Mouse (Mus musculus) kidney, embryonic 14.5 days (tissue): ENCODE data around the gene Abcg1. TPM values are rescaled to one million over a fixed set of nuclear protein-coding genes. Genes with fewer than 3 reads are reported as not detected.

Experiments used
- ATAC-seq: fragments of 200-750 bp; cut with Nextera tagmentation; 2 replicates; pipeline ENCODE4 v1.8.0; 2017; ENCODE audit warnings: moderate number of reproducible peaks, mild to moderate bottlenecking, moderate TSS enrichment, moderate library complexity; ENCODE audit not compliant: low FRiP score, low TSS enrichment
- H3K27ac ChIP-seq: fragments of 300-500 bp; sonication (generic); 2 replicates; pipeline ENCODE4 v1.5.1; 2014; ENCODE audit warnings: low read depth, mild to moderate bottlenecking, low read length, moderate library complexity, mixed read lengths
- H3K27me3 ChIP-seq: fragments of 300-500 bp; sonication (generic); 2 replicates; pipeline ENCODE4 v1.6.1; 2014; ENCODE audit warnings: mild to moderate bottlenecking, low read length; ENCODE audit not compliant: control insufficient read depth, insufficient read depth
- H3K36me3 ChIP-seq: fragments of 300-500 bp; sonication (generic); 2 replicates; pipeline ENCODE4 v1.6.1; 2014; ENCODE audit warnings: low read length, mixed read lengths; ENCODE audit not compliant: control insufficient read depth, insufficient read depth
- H3K4me1 ChIP-seq: fragments of 300-500 bp; sonication (generic); 2 replicates; pipeline ENCODE4 v1.6.1; 2014; ENCODE audit warnings: low read length, mixed read lengths; ENCODE audit not compliant: control insufficient read depth, insufficient read depth
- H3K4me2 ChIP-seq: fragments of 300-500 bp; sonication (generic); replicated peaks from 2 replicates; pipeline ENCODE4 v1.6.1; 2014; ENCODE audit warnings: low read depth, mild to moderate bottlenecking, low read length
- H3K4me3 ChIP-seq: fragments of 300-500 bp; sonication (generic); 2 replicates; pipeline ENCODE4 v1.5.1; 2014; ENCODE audit warnings: mild to moderate bottlenecking, low read length
- H3K9ac ChIP-seq: fragments of 300-500 bp; sonication (generic); 2 replicates; pipeline ENCODE4 v1.6.1; 2014; ENCODE audit warnings: low read depth, mild to moderate bottlenecking, low read length, moderate library complexity
- H3K9me3 ChIP-seq: fragments of 300-500 bp; sonication (generic); 2 replicates; pipeline ENCODE4 v1.6.1; 2016; ENCODE audit warnings: low read length; ENCODE audit not compliant: control insufficient read depth
- WGBS: fragments of 180-500 bp; shearing (Covaris S2); extraction: QIAGEN DNeasy Blood & Tissue Kit; methylation state at CpG from one replicate; pipeline ENCODE4 v1.1.7; 2014; 5-methylcytosine and 5-hydroxymethylcytosine counted together
- polyA plus RNA-seq: library from polyadenylated mRNA; unstranded; fragments of >200 nt; fragmentation: Nextera tagmentation; extraction: Ambion mirVana; gene quantifications from 2 replicates; pipeline ENCODE4 v1.2.1, GENCODE M21; 2014

Gene Abcg1
- polyA plus RNA-seq, 1 experiment from 2014 or later: 5.4 TPM

GRCm38 (mm10) chr17:31036168-31036876, 21.2 kb upstream of the Abcg1 start:
- no peak overlapping the region for H3K4me2 ChIP-seq
- no peak overlapping the region for H3K9ac ChIP-seq
- no peaks in the 10 kb centered on the region for H3K36me3 ChIP-seq
- no peaks in the 10 kb centered on the region for H3K27me3 ChIP-seq
- no peak overlapping the region for H3K27ac ChIP-seq
- ATAC-seq: no peak
- H3K9me3 ChIP-seq: peaks cover 8% of the 10 kb centered on the region; the same call in 1 of the 2 replicates
- H3K4me3 ChIP-seq: no peak overlapping the region
- H3K4me1 ChIP-seq: no peaks in the 10 kb centered on the region
- 78% methylated on average over 22 of the region's 22 CpGs for WGBS

GRCm38 (mm10) chr17:31037331-31037730, 20.1 kb upstream of the Abcg1 start:
- no peak overlapping the region for H3K9ac ChIP-seq
- no peak overlapping the region for H3K4me3 ChIP-seq
- 0 out of 2 replicates have a peak, but pooled peaks cover 2% of the 10 kb centered on the region for H3K9me3 ChIP-seq
- 52% methylated on average over 8 of the region's 8 CpGs for WGBS
- no peaks in the 10 kb centered on the region for H3K4me1 ChIP-seq
- ATAC-seq: no peak
- no peak overlapping the region for H3K4me2 ChIP-seq
- no peaks in the 10 kb centered on the region for H3K36me3 ChIP-seq
- H3K27me3 ChIP-seq: no peaks in the 10 kb centered on the region
- no peak overlapping the region for H3K27ac ChIP-seq

GRCm38 (mm10) chr17:31038381-31038780, 19.1 kb upstream of the Abcg1 start:
- no peak for ATAC-seq
- H3K4me1 ChIP-seq: no peaks in the 10 kb centered on the region
- 61% methylated on average over 4 of the region's 4 CpGs for WGBS
- no peaks in the 10 kb centered on the region for H3K9me3 ChIP-seq
- no peak overlapping the region for H3K9ac ChIP-seq
- H3K27ac ChIP-seq: no peak overlapping the region
- no peaks in the 10 kb centered on the region for H3K27me3 ChIP-seq
- H3K4me3 ChIP-seq: no peak overlapping the region
- H3K4me2 ChIP-seq: no peak overlapping the region
- no peaks in the 10 kb centered on the region for H3K36me3 ChIP-seq

GRCm38 (mm10) chr17:31039626-31040025, 17.8 kb upstream of the Abcg1 start:
- no peaks in the 10 kb centered on the region for H3K36me3 ChIP-seq
- no peak overlapping the region for H3K9ac ChIP-seq
- no peak overlapping the region for H3K4me3 ChIP-seq
- H3K27me3 ChIP-seq: no peaks in the 10 kb centered on the region
- no peaks in the 10 kb centered on the region for H3K9me3 ChIP-seq
- no peak overlapping the region for H3K27ac ChIP-seq
- WGBS: 53% methylated on average over 7 of the region's 7 CpGs
- H3K4me1 ChIP-seq: no peaks in the 10 kb centered on the region
- no peak overlapping the region for H3K4me2 ChIP-seq
- ATAC-seq: no peak

- no peak overlapping the region for H3K4me3 ChIP-seq
- 66% methylated on average over 7 of the region's 7 CpGs for WGBS
- H3K27ac ChIP-seq: no peak overlapping the region
- no peaks in the 10 kb centered on the region for H3K4me1 ChIP-seq
- no peaks in the 10 kb centered on the region for H3K27me3 ChIP-seq
- no peak for ATAC-seq
- no peak overlapping the region for H3K9ac ChIP-seq
- no peaks in the 10 kb centered on the region for H3K36me3 ChIP-seq
- H3K4me2 ChIP-seq: no peak overlapping the region
- no peaks in the 10 kb centered on the region for H3K9me3 ChIP-seq
These were observed 17.1 kb upstream of the Abcg1 start for GRCm38 (mm10) chr17:31040421-31040820.

- Histone ChIP-seq H3K27ac (no peak overlapping the region), H3K4me3 (no peak overlapping the region), H3K36me3 (no peaks in the 10 kb centered on the region), H3K4me1 (no peaks in the 10 kb centered on the region), H3K27me3 (no peaks in the 10 kb centered on the region), H3K9ac (no peak overlapping the region), H3K9me3 (no peaks in the 10 kb centered on the region), H3K4me2 (no peak overlapping the region)
- no peak for ATAC-seq
- 69% methylated on average over 2 of the region's 2 CpGs for WGBS
These were observed 14.7 kb upstream of the Abcg1 start for GRCm38 (mm10) chr17:31042751-31043150.

DNA sequence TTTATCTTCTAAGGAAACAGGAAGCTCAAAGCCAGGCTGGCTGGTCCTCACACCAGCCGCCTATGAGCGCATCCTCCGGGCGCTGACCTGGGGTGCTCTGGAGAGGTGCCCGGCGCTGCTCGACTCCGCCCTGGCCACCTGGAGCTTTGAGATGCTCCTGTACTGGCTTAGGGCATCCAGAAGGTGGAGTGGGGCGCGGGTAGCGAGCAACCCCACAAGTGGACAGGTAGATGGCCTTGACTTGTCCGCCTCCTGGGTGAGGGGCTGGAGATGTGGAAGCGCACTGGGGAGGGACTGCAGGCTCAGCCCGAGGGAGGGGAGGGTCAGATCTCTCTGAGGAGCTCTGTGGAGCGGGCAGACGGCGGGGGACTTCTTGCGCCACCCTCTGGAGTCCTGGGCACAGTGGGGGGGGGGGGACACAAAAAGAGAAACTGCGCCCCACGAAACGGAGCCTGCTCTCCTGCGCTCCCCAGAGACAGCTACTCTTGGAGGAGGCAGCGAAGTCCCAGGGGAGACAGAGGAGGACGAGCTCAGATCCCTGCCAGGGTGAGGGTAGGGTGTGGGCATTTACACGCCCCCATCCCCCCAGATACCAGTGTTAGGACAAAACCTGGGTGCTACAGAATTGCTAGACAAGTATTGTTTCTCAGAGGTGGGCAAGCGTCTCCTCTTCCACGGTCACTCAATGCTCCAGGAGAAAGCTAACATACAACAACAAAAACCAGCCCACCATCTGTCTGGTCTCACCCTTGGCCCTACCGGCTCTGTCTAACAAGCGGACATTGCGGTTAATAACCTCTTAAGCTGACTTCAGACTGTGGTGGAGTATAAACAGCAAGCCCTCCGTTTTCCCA, 643 bp downstream of the Abcg1 start:
- H3K27me3 ChIP-seq: peaks cover 30% of the 10 kb centered on the region
- no peak overlapping the region for H3K27ac ChIP-seq
- no peaks in the 10 kb centered on the region for H3K36me3 ChIP-seq
- peak overlapping the region; percentile 54 for H3K4me2 ChIP-seq
- ATAC-seq: peak; percentile 50
- H3K4me3 ChIP-seq: peak overlapping the region; percentile 33
- H3K4me1 ChIP-seq: peaks cover 9% of the 10 kb centered on the region
- 1% methylated on average over 31 of the region's 31 CpGs for WGBS
- peak overlapping the region; percentile 34; the same call in 1 of the 2 replicates for H3K9ac ChIP-seq
- peaks cover 10% of the 10 kb centered on the region; the same call in 1 of the 2 replicates for H3K9me3 ChIP-seq

DNA sequence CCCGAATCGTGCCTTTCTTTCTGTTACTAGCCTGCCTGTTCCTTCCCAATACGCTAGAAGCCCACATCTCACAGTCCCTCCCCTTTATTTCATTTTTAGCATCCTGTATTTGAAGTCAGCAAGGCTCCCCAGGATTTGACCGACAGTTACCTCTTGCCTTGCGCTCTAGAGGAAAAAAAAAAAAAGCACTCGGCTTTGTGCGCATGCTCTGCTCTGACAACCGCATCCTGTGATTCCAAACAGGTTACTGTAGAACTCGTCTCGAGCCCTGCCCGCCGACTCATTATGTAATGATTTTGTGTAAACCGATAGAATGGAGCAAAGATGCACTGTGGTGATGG, 1.2 kb downstream of the Abcg1 start:
- no peak overlapping the region for H3K9ac ChIP-seq
- peaks cover 5% of the 10 kb centered on the region; the same call in 1 of the 2 replicates for H3K9me3 ChIP-seq
- peak overlapping the region; percentile 54 for H3K4me2 ChIP-seq
- no peak overlapping the region for H3K27ac ChIP-seq
- H3K27me3 ChIP-seq: peaks cover 30% of the 10 kb centered on the region
- H3K4me3 ChIP-seq: peak overlapping the region; percentile 33; the same call in 1 of the 2 replicates
- H3K4me1 ChIP-seq: peaks cover 9% of the 10 kb centered on the region
- H3K36me3 ChIP-seq: no peaks in the 10 kb centered on the region
- 4% methylated on average over 13 of the region's 13 CpGs for WGBS
- no peak for ATAC-seq

GRCm38 (mm10) chr17:31060196-31060587, 2.7 kb downstream of the Abcg1 start:
- no peak overlapping the region for H3K4me2 ChIP-seq
- WGBS: 35% methylated on average over 4 of the region's 4 CpGs
- no peak overlapping the region for H3K27ac ChIP-seq
- H3K4me1 ChIP-seq: peaks cover 9% of the 10 kb centered on the region
- no peak for ATAC-seq
- H3K9me3 ChIP-seq: no peaks in the 10 kb centered on the region
- H3K36me3 ChIP-seq: no peaks in the 10 kb centered on the region
- H3K9ac ChIP-seq: no peak overlapping the region
- H3K4me3 ChIP-seq: no peak overlapping the region
- peaks cover 30% of the 10 kb centered on the region for H3K27me3 ChIP-seq
